Mouse (Mus musculus): ENCODE data around the gene Akap17b.

- TF ChIP-seq CTCF (IDR thresholded peaks at IDR 0.05; ENCODE audit: control insufficient read depth, insufficient read depth, insufficient read length) = no peak
- no peak for TF ChIP-seq MYOD1 (IDR thresholded peaks at IDR 0.05; ENCODE audit: control insufficient read depth, insufficient read length, low read depth)
- TF ChIP-seq FOSL1 (IDR thresholded peaks at IDR 0.05; ENCODE audit: insufficient read depth, low read length, poor library complexity, severe bottlenecking) = no peak
- TF ChIP-seq CEBPB (IDR thresholded peaks at IDR 0.05; ENCODE audit: low read depth) = no peak
- no peak for TF ChIP-seq MYOG (IDR thresholded peaks at IDR 0.05; ENCODE audit: control insufficient read depth, extremely low read depth, insufficient read length)
- no peak for TF ChIP-seq MAX (IDR thresholded peaks at IDR 0.05)
- no peak for TF ChIP-seq USF1 (IDR thresholded peaks at IDR 0.05; ENCODE audit: low read depth)
These were observed 83.5 kb downstream of the Akap17b start for GRCm38 (mm10) chrX:36561650-36562049.
